Mouse (Mus musculus) ES-E14 (cell line): ENCODE measurements around the gene Tbx6.

Experiments used
- CHD2 ChIP-seq: IDR thresholded peaks from 2 replicates; pipeline ENCODE4 v1.6.1; 2014; ENCODE audit warnings: mild to moderate bottlenecking, low read depth, low read length, inconsistent platforms
- HCFC1 ChIP-seq: IDR thresholded peaks from 2 replicates; pipeline ENCODE4 v1.6.1; 2012; ENCODE audit warnings: low read length, inconsistent platforms, borderline replicate concordance; ENCODE audit not compliant: insufficient read depth
- MAFK ChIP-seq: IDR thresholded peaks from 2 replicates; pipeline ENCODE4 v1.6.1; 2014; ENCODE audit warnings: mild to moderate bottlenecking, low read depth, low read length, inconsistent platforms; ENCODE audit not compliant: insufficient read depth
- ZNF384 ChIP-seq: IDR thresholded peaks from 2 replicates; pipeline ENCODE4 v1.6.1; 2012; ENCODE audit warnings: low read depth, low read length, inconsistent platforms

DNA sequence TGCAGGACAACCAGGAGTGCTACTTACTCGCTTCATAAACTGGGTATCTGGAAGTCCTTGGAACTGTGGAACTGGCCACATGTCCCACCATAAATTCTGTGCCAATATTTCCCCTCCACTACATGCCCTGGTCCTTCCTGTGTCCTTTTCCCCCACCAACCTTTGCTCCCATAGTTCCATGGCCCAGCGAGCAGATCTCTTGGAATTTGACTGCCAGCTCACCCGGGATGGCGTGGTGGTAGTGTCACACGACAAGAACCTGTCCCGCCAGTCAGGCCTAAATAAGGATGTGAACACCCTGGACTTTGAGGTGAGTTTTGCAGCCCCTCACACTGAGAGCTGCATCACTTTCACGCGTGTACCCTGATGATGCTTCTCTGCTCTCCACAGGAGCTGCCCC lies 14.3 kb upstream of the Tbx6 start:
- TF ChIP-seq MAFK (no peak), ZNF384 (no peak), HCFC1 (no peak), CHD2 (no peak)
